Comparison of ENCODE assay signal across 21 mouse cellular contexts in the genomic region with DNA sequence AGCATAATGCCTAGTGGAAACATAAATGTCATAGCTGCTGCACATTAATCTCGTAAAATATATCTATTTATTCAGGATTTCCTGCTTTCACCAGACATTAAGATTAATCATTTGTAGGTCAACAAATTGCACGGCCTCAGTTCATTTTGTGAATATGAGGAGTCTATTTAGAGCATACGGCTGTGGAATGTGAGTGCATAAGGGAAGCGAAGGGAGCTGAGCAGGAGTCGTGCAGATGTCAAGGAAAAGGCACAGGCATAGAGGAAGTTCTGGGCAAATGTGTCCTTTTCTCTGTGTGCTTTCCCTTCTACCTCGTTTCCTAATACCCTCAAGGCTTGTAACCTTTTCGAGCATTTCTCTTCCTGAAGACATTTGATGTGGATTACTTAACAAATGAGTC.
DNase-seq lines count a peak whose midpoint lies in the region; ATAC-seq and TF ChIP-seq lines count a peak whose summit lies in the region.
"Had no signal": no experiment of that assay in that cellular context is flagged by ENCODE, and none has a peak within 500 bp of the region (broad histone marks: within the 10 kb centered on the region; RNA-seq: fewer than 3 reads in every experiment).

No protein-coding gene starts in this region.

- H3K4me2 ChIP-seq in embryonic facial prominence, embryonic 14.5 days (ENCODE audit: low read depth, low read length): no peak overlapping the region
- H3K4me2 ChIP-seq in kidney, embryonic 16.5 days (replicated peaks; ENCODE audit: low read depth, low read length): no peak overlapping the region
- H3K4me2 ChIP-seq in lung, embryonic 14.5 days: no peak overlapping the region
- H3K4me2 ChIP-seq in forebrain, embryonic 15.5 days (replicated peaks): no peak overlapping the region
- H3K4me2 ChIP-seq: embryonic facial prominence, embryonic 13.5 days; forebrain, embryonic 13.5 days; hindbrain, embryonic 14.5 days had no signal

- no peak overlapping the region for H3K9ac ChIP-seq in embryonic facial prominence, embryonic 14.5 days (ENCODE audit: low read depth, low read length)
- no peak overlapping the region for H3K9ac ChIP-seq in kidney, embryonic 16.5 days (replicated peaks; ENCODE audit: low read length)
- H3K9ac ChIP-seq in lung, embryonic 14.5 days: no peak overlapping the region
- no peak overlapping the region for H3K9ac ChIP-seq in forebrain, embryonic 15.5 days (replicated peaks)
- H3K9ac ChIP-seq: embryonic facial prominence, embryonic 13.5 days; forebrain, embryonic 13.5 days; hindbrain, embryonic 14.5 days had no signal

- no peaks in the 10 kb centered on the region for H3K36me3 ChIP-seq in embryonic facial prominence, embryonic 14.5 days (ENCODE audit: control insufficient read depth, insufficient read depth, low read length)
- H3K36me3 ChIP-seq in embryonic facial prominence, embryonic 10.5 days (replicated peaks): no peaks in the 10 kb centered on the region
- no peaks in the 10 kb centered on the region for H3K36me3 ChIP-seq in kidney, embryonic 16.5 days (ENCODE audit: insufficient read depth, low read length)
- H3K36me3 ChIP-seq in lung, embryonic 14.5 days (ENCODE audit: insufficient read depth): no peaks in the 10 kb centered on the region
- H3K36me3 ChIP-seq in forebrain, embryonic 15.5 days: no peaks in the 10 kb centered on the region
- H3K36me3 ChIP-seq: embryonic facial prominence, embryonic 13.5 days; heart, embryonic 10.5 days had no signal

- H3K27me3 ChIP-seq in embryonic facial prominence, embryonic 14.5 days (replicated peaks; ENCODE audit: control insufficient read depth, insufficient read depth, low read length): no peaks in the 10 kb centered on the region
- no peaks in the 10 kb centered on the region for H3K27me3 ChIP-seq in embryonic facial prominence, embryonic 10.5 days (replicated peaks; ENCODE audit: low read depth, poor library complexity, severe bottlenecking)
- no peaks in the 10 kb centered on the region for H3K27me3 ChIP-seq in kidney, embryonic 16.5 days (ENCODE audit: insufficient read depth, low read length)
- no peaks in the 10 kb centered on the region for H3K27me3 ChIP-seq in lung, embryonic 14.5 days (ENCODE audit: insufficient read depth, low read length)
- no peaks in the 10 kb centered on the region for H3K27me3 ChIP-seq in forebrain, embryonic 15.5 days
- H3K27me3 ChIP-seq: CH12.LX; embryonic facial prominence, embryonic 13.5 days; forebrain, embryonic 13.5 days; Patski had no signal

- no peaks in the 10 kb centered on the region for H3K9me3 ChIP-seq in embryonic facial prominence, embryonic 14.5 days (ENCODE audit: control insufficient read depth, low read length)
- no peaks in the 10 kb centered on the region for H3K9me3 ChIP-seq in embryonic facial prominence, embryonic 10.5 days
- no peaks in the 10 kb centered on the region for H3K9me3 ChIP-seq in kidney, embryonic 16.5 days (ENCODE audit: low read length)
- no peaks in the 10 kb centered on the region for H3K9me3 ChIP-seq in lung, embryonic 14.5 days (ENCODE audit: low read depth, low read length)
- no peaks in the 10 kb centered on the region for H3K9me3 ChIP-seq in forebrain, embryonic 15.5 days
- H3K9me3 ChIP-seq: embryonic facial prominence, embryonic 13.5 days; forebrain, embryonic 13.5 days; heart, embryonic 10.5 days had no signal

- H3K4me1 ChIP-seq in embryonic facial prominence, embryonic 14.5 days (ENCODE audit: control insufficient read depth, insufficient read depth, low read length): no peaks in the 10 kb centered on the region
- H3K4me1 ChIP-seq in embryonic facial prominence, embryonic 10.5 days: no peaks in the 10 kb centered on the region
- H3K4me1 ChIP-seq in kidney, embryonic 16.5 days (ENCODE audit: insufficient read depth, low read length): 0 out of 2 replicates have a peak, but pooled peaks cover 5% of the 10 kb centered on the region
- H3K4me1 ChIP-seq in lung, embryonic 14.5 days (ENCODE audit: insufficient read depth): no peaks in the 10 kb centered on the region
- no peaks in the 10 kb centered on the region for H3K4me1 ChIP-seq in forebrain, embryonic 15.5 days
- H3K4me1 ChIP-seq: embryonic facial prominence, embryonic 13.5 days; forebrain, embryonic 13.5 days; heart, embryonic 10.5 days had no signal

- DNase-seq in embryonic facial prominence, embryonic 14.5 days (ENCODE audit: low spot score): peak; percentile 8
- no peak for DNase-seq in embryonic facial prominence, embryonic 10.5 days (ENCODE audit: low spot score)
- DNase-seq in kidney, postnatal 25 days: no peak
- peak; percentile 3 for DNase-seq in lung, embryonic 14.5 days
- no peak for DNase-seq in lung, postnatal 10 days
- DNase-seq: adrenal gland, postnatal 14 days; cerebellum, adult 11-12 months; cerebellum, adult 9-10 months; cerebellum, postnatal 25 days; gastrocnemius, postnatal 36 days; heart, adult 18-20 months; heart, postnatal 10 days had no signal

- TF ChIP-seq CTCF in lung, embryonic 14.5 days (IDR thresholded peaks at IDR 0.05; ENCODE audit: low read depth): no peak

- H3K27ac ChIP-seq in embryonic facial prominence, embryonic 14.5 days (replicated peaks; ENCODE audit: low read depth, low read length): no peak overlapping the region
- H3K27ac ChIP-seq in embryonic facial prominence, embryonic 10.5 days (replicated peaks): no peak overlapping the region
- peak overlapping the region; percentile 19 for H3K27ac ChIP-seq in kidney, embryonic 16.5 days (ENCODE audit: low read length)
- H3K27ac ChIP-seq in lung, embryonic 14.5 days (ENCODE audit: low read depth): no peak overlapping the region
- no peak overlapping the region for H3K27ac ChIP-seq in forebrain, embryonic 15.5 days (replicated peaks)
- H3K27ac ChIP-seq: embryonic facial prominence, embryonic 13.5 days; forebrain, embryonic 13.5 days; heart, embryonic 10.5 days; hindbrain, embryonic 14.5 days had no signal

- 36% methylated on average over 7 of the region's 7 CpGs for WGBS in embryonic facial prominence, embryonic 14.5 days
- WGBS in embryonic facial prominence, embryonic 10.5 days: 71% methylated on average over 7 of the region's 7 CpGs
- WGBS in kidney, embryonic 16.5 days: 32% methylated on average over 7 of the region's 7 CpGs
- 41% methylated on average over 7 of the region's 7 CpGs for WGBS in lung, embryonic 14.5 days
- 79% methylated on average over 7 of the region's 7 CpGs for WGBS in forebrain, embryonic 15.5 days

- no peak overlapping the region for H3K4me3 ChIP-seq in embryonic facial prominence, embryonic 14.5 days (ENCODE audit: low read depth, low read length)
- H3K4me3 ChIP-seq in embryonic facial prominence, embryonic 10.5 days: no peak overlapping the region
- H3K4me3 ChIP-seq in kidney, embryonic 16.5 days (ENCODE audit: low read length): no peak overlapping the region
- H3K4me3 ChIP-seq in lung, embryonic 14.5 days (ENCODE audit: low read depth, low read length): no peak overlapping the region
- no peak overlapping the region for H3K4me3 ChIP-seq in forebrain, embryonic 15.5 days
- H3K4me3 ChIP-seq: embryonic facial prominence, embryonic 13.5 days; forebrain, embryonic 13.5 days; heart, embryonic 10.5 days had no signal

- ATAC-seq in embryonic facial prominence, embryonic 14.5 days (ENCODE audit: low read depth): no peak
- peak; percentile 86 for ATAC-seq in kidney, embryonic 16.5 days (ENCODE audit: low FRiP score, low TSS enrichment)
- ATAC-seq in lung, embryonic 14.5 days (ENCODE audit: insufficient read depth): no peak
- ATAC-seq in forebrain, embryonic 15.5 days (replicated peaks): no peak
- ATAC-seq: activated CD4-positive, CD25-positive, alpha-beta regulatory T cell, adult 4 months; forebrain, embryonic 13.5 days; Patski had no signal

Comparison
In these comparisons a context has a peak if more than half of its experiments do, and no peak if none do; other contexts are left out.
1. DNase-seq: peak in embryonic facial prominence, embryonic 14.5 days (single experiment) and lung, embryonic 14.5 days (single experiment); none in embryonic facial prominence, embryonic 10.5 days (single experiment), kidney, postnatal 25 days (0 of 2) and lung, postnatal 10 days (single experiment).